Mouse (Mus musculus): ENCODE measurements around the gene Rbpj. TPM values are rescaled to one million over a fixed set of nuclear protein-coding genes. Genes with fewer than 3 reads are reported as not detected.

Rbpj gene
- polyA plus RNA-seq, 1 experiment from 2014 or later: 46.9 TPM

DNA sequence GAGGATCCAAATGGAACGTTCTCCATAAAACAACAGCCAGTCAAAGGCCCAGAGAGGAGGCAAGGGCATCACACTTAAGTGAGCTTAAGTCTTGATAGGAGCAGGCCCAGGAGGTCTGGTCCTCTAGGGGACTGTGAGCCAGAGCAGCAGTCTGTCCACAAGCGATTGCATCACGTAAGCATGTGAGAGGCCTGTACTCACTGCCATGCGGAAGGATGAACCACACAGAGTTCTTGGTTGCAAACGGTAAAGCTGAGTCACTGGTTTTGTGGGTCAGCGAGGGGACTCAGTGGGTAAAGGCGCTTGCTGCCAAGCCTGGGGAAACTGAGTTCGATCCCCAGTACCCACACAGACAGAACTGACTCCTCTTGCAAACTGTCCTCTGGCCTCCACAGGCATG is 14.1 kb upstream of the Rbpj start:
- no peak overlapping the region for H3K27ac ChIP-seq
- H3K4me1 ChIP-seq (replicated peaks): no peaks in the 10 kb centered on the region
- 93% methylated on average over 8 of the region's 8 CpGs for WGBS
- H3K4me2 ChIP-seq (replicated peaks): no peak overlapping the region
- no peak overlapping the region for H3K9ac ChIP-seq (replicated peaks)
- H3K36me3 ChIP-seq: no peaks in the 10 kb centered on the region
- H3K4me3 ChIP-seq (replicated peaks): no peak overlapping the region
- ATAC-seq: no peak
- no peaks in the 10 kb centered on the region for H3K9me3 ChIP-seq
- no peaks in the 10 kb centered on the region for H3K27me3 ChIP-seq

DNA sequence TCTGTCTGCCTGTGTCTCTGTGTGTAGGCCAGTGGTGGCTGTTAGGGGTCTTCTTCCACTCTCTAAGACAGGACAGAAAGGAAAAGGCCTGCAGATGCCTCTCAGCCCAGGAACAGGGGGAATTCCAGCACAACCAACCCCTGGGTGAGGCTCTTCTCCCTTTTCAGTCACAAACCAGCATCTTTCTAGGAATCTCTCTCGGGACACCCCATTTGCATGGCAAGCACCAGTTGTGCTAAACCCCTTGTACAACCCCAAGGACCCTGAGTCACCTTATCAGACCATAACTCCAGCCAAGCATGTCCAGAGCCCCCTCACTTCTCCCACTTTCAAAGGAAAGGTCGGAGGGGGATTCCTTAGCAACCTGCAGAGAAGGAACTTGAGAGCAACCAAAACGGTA is 13.0 kb upstream of the Rbpj start:
- H3K27ac ChIP-seq: no peak overlapping the region
- H3K9ac ChIP-seq (replicated peaks): no peak overlapping the region
- no peak for ATAC-seq
- H3K4me3 ChIP-seq (replicated peaks): no peak overlapping the region
- H3K9me3 ChIP-seq: no peaks in the 10 kb centered on the region
- no peaks in the 10 kb centered on the region for H3K27me3 ChIP-seq
- 86% methylated on average over 3 of the region's 3 CpGs for WGBS
- H3K4me1 ChIP-seq (replicated peaks): no peaks in the 10 kb centered on the region
- H3K36me3 ChIP-seq: no peaks in the 10 kb centered on the region
- no peak overlapping the region for H3K4me2 ChIP-seq (replicated peaks)

DNA sequence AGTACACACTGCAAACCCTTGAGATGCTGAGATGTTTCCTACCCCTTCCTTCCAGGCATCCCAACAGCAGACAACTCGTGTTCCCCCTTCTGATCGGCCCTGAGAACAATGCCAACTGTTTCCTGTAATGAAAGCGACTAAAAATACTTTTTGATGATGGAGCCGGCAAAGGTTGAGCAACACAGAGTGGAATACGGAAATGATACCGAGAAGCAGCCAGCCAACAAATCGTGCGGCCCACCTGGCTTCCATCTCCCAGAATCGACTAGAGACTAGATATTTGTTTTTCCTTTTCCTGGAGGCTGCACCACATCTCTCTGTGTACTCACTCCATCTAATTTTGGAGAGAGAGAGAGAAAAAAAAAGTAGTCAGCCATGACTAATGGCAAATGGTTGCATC is 11.2 kb upstream of the Rbpj start:
- no peaks in the 10 kb centered on the region for H3K36me3 ChIP-seq
- H3K27ac ChIP-seq: no peak overlapping the region
- no peak for ATAC-seq
- WGBS: 93% methylated on average over 9 of the region's 9 CpGs
- no peaks in the 10 kb centered on the region for H3K9me3 ChIP-seq
- no peak overlapping the region for H3K4me3 ChIP-seq (replicated peaks)
- H3K27me3 ChIP-seq: no peaks in the 10 kb centered on the region
- no peak overlapping the region for H3K9ac ChIP-seq (replicated peaks)
- H3K4me1 ChIP-seq (replicated peaks): no peaks in the 10 kb centered on the region
- H3K4me2 ChIP-seq (replicated peaks): no peak overlapping the region

DNA sequence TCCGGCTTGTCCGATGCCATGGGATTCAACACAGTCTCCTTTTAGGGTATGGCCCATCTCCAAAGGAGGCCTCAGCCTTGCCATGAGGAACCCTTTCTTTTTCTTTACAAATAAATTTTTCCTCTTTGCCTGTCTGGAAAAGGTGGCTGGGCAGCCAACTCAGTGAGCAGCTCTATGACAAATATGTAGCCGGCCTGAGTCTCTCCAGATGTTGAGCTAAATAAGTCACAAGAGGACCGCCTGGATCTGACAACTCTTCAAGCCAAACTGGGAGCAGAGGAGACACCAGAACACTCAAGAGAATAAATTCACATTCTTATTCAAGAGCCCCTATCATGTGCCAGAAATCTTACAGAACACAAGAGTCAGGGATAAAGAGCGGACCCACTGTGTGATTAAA is 10.5 kb upstream of the Rbpj start:
- Histone ChIP-seq H3K4me3 (replicated peaks) (no peak overlapping the region), H3K27me3 (no peaks in the 10 kb centered on the region), H3K4me1 (replicated peaks) (no peaks in the 10 kb centered on the region), H3K9me3 (no peaks in the 10 kb centered on the region), H3K27ac (no peak overlapping the region), H3K4me2 (replicated peaks) (no peak overlapping the region), H3K9ac (replicated peaks) (no peak overlapping the region), H3K36me3 (no peaks in the 10 kb centered on the region)
- WGBS: 97% methylated on average over 5 of the region's 5 CpGs
- no peak for ATAC-seq

DNA sequence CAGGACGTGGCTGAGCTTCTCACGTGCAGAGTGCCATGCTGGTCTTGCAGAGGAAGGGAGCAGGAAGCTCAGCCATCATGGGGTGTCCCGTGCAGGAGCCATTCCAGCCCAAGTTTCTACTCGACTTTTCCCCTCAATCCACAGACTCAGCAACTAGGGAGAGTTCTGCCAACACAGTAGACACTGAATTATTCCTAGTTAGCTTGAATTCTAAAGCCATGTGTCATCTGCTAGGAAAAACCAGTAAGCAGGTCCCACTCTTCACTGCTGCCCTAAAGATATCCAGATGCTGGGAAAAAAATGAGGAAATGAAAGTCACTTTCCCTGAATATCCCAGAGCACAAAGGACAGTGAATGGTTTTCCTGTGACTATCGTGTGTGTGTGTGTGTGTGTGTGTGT is 5.8 kb upstream of the Rbpj start:
- Histone ChIP-seq H3K27ac (no peak overlapping the region), H3K9ac (replicated peaks) (no peak overlapping the region), H3K9me3 (no peaks in the 10 kb centered on the region), H3K4me1 (replicated peaks) (no peaks in the 10 kb centered on the region), H3K4me3 (replicated peaks) (no peak overlapping the region), H3K27me3 (no peaks in the 10 kb centered on the region), H3K36me3 (no peaks in the 10 kb centered on the region), H3K4me2 (replicated peaks) (no peak overlapping the region)
- 79% methylated on average over 5 of the region's 5 CpGs for WGBS
- no peak for ATAC-seq

DNA sequence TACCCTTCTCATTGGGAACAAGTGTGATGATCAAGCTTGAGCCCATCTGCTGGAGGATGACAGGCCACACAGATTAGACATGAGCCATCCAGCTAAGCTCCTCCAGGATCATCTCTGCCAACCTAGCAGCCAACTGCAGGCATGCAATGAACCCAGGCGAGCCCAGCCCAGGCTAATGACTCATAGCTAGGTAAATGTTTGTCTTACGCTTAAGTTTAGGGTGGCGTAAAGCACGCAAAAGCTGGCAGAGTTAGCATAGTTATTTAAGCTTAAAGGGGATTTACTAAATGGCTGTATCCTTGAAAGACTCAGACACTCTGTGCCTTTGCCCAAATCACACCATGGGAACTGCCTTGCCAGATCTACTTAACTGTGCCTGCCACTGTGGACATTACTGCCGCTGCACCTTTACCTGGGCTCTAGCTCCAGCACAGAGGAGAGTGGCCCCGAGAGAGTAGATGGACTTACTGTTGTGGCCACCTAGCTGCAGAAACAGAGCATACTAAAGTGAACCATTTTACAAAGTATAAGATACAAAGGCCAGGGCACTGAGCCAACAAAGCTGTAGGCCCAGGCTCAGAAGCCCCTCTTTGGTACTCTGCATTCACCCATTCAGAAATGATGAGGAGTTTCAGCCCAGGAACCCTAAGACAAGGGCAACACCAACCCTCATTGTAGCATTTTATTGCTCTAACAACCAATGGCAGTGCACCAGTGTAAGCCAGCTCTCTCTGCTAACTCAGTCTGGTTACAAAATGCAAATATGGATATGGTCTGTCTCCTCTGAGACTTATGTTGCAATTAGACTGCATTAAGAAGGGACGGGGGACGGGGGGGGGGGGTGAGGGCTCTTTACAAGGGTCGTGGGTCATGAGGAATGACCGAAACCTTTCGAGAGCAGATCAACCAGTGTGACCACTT is 2.6 kb upstream of the Rbpj start:
- H3K27me3 ChIP-seq: no peaks in the 10 kb centered on the region
- no peak overlapping the region for H3K4me3 ChIP-seq (replicated peaks)
- no peak for ATAC-seq
- no peaks in the 10 kb centered on the region for H3K36me3 ChIP-seq
- no peaks in the 10 kb centered on the region for H3K9me3 ChIP-seq
- no peak overlapping the region for H3K9ac ChIP-seq (replicated peaks)
- no peak overlapping the region for H3K4me2 ChIP-seq (replicated peaks)
- no peak overlapping the region for H3K27ac ChIP-seq
- no peaks in the 10 kb centered on the region for H3K4me1 ChIP-seq (replicated peaks)
- 79% methylated on average over 11 of the region's 11 CpGs for WGBS

DNA sequence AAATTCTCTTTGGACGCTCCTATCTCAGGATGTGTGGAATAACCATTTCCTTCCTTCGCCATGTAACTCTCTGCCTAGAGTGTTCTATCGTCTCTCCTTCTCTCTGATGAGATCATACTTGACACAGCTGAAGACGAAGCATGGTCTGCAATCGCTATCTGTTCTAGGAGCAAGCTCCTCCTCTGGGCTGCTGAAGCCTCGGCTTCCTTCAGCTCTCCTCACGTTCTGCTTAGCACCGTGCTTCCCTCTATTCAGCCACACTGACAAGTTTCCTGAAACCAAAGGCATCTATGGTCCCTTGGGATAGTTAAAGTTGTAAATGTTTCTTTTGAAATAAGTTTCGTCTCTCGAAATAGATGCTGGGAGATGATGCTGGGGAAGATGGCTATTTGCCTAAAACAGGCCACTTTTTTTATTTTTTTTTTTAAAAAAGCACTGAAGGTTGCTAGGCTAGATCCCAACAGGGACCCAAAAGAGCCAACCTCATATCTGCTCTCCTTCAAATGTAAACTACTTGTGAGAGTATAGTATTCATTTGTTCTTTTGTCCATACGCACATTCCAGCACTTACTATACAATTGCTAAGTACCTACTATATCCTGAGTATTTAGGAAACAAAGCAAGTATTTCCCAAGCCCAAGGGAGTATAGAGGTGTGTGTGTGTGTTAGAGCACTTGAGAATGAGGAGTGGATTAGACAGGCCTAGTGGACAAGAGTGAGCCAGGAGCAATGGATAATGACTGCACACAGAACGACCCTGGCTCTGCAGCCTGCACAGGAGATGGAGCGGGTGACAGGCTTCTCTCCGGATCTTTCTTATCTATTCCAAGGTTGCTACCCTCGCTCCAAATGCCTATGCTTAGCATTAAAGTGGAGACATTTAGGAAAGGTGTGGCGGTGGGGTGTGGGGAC is 726 bp downstream of the Rbpj start:
- H3K27ac ChIP-seq: no peak overlapping the region

DNA sequence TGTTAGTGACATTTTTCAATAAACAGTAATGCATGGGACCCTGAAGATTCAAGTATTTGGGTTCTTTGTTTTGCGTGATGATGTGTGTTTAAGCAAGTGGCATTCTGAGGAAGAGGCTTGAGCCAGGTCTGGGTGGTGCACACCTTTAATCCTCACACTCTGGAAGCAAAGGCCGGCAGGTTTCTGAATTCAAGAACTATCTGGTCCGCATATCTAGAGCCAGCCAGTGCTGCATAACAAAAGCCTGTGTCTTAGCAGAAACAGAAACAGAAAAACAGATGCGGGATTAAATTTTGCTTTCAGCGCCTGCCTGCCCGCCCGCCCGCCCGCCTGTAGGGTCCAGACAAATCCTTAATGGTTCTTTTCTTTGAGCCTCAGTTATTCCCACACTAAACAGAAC is 1.6 kb downstream of the Rbpj start:
- WGBS: 43% methylated on average over 9 of the region's 9 CpGs
- Histone ChIP-seq H3K4me1 (replicated peaks) (0 out of 2 replicates have a peak, but pooled peaks cover 2% of the 10 kb centered on the region), H3K4me2 (replicated peaks) (no peak overlapping the region), H3K9me3 (no peaks in the 10 kb centered on the region), H3K9ac (replicated peaks) (no peak overlapping the region), H3K27me3 (0 out of 2 replicates have a peak, but pooled peaks cover 8% of the 10 kb centered on the region), H3K4me3 (replicated peaks) (no peak overlapping the region), H3K36me3 (no peaks in the 10 kb centered on the region), H3K27ac (no peak overlapping the region)
- no peak for ATAC-seq

More for the DNA sequence above, 726 bp downstream of the Rbpj start:
- H3K36me3 ChIP-seq: no peaks in the 10 kb centered on the region
- H3K27me3 ChIP-seq: 0 out of 2 replicates have a peak, but pooled peaks cover 8% of the 10 kb centered on the region
- H3K9ac ChIP-seq (replicated peaks): no peak overlapping the region
- no peak overlapping the region for H3K4me3 ChIP-seq (replicated peaks)
- no peaks in the 10 kb centered on the region for H3K9me3 ChIP-seq
- 81% methylated on average over 16 of the region's 16 CpGs for WGBS
- 0 out of 2 replicates have a peak, but pooled peaks cover 2% of the 10 kb centered on the region for H3K4me1 ChIP-seq (replicated peaks)
- no peak overlapping the region for H3K4me2 ChIP-seq (replicated peaks)
- no peak for ATAC-seq

DNA sequence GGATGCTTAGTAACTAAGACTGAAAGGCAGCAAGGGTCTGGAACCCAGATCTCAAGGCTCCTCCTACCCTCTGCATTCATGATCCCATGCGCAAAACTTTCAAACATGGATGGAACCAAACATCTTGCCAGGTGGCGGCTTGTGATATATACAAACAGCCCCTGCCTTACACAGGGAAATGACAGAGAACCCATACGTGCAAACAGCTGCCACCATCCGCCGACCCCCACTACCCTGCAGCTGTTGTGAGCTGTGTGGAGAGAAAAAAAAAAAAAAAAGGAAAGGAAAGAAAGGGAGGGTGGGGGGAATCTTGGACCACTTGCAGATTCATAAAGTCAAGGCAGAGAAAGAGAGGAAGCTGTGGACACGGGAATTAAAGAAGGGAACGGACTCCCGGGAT is 2.4 kb downstream of the Rbpj start:
- Histone ChIP-seq H3K9ac (replicated peaks) (no peak overlapping the region), H3K4me2 (replicated peaks) (peak overlapping the region; percentile 6; the same call in 1 of the 2 replicates), H3K9me3 (no peaks in the 10 kb centered on the region), H3K4me3 (replicated peaks) (no peak overlapping the region), H3K36me3 (no peaks in the 10 kb centered on the region), H3K4me1 (replicated peaks) (0 out of 2 replicates have a peak, but pooled peaks cover 2% of the 10 kb centered on the region), H3K27ac (no peak overlapping the region), H3K27me3 (0 out of 2 replicates have a peak, but pooled peaks cover 8% of the 10 kb centered on the region)
- ATAC-seq: no peak
- WGBS: 62% methylated on average over 8 of the region's 8 CpGs

DNA sequence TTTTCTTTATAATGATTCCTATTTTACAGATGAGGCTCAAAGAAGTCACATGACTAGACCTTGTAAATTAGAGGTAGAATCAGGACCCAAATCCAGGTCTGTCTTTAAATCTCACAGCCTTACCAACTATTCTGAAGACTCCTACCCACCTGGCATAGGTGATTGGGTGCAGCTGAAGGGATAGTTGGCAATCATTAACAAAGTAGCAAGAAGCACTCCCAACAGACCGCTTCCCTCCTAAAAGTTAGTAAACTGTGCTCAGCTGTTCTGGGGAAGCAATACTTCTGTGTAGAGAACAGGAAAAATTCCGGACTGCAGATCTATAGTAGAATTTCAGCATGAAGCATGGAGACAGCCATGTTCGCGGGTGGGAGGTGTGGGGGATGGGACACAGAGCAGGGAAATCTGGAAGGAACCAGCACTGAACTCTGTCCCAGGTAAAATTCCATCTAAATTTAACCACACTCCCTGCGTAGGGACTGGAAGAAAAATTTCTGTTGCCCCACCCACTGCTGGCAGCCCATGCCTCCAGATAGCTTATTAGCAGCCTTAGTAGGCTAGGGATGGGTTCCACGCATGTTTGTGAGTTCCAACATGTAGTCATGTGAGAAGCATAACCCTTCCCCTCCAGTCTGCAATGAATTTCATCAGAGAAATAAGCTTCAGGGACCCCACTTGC is 3.3 kb downstream of the Rbpj start:
- 0 out of 2 replicates have a peak, but pooled peaks cover 2% of the 10 kb centered on the region for H3K4me1 ChIP-seq (replicated peaks)
- H3K4me3 ChIP-seq (replicated peaks): no peak overlapping the region
- no peak overlapping the region for H3K27ac ChIP-seq
- no peak overlapping the region for H3K9ac ChIP-seq (replicated peaks)
- H3K9me3 ChIP-seq: no peaks in the 10 kb centered on the region
- WGBS: 85% methylated on average over 6 of the region's 6 CpGs
- no peaks in the 10 kb centered on the region for H3K36me3 ChIP-seq
- ATAC-seq: no peak
- H3K27me3 ChIP-seq: 0 out of 2 replicates have a peak, but pooled peaks cover 8% of the 10 kb centered on the region
- no peak overlapping the region for H3K4me2 ChIP-seq (replicated peaks)

DNA sequence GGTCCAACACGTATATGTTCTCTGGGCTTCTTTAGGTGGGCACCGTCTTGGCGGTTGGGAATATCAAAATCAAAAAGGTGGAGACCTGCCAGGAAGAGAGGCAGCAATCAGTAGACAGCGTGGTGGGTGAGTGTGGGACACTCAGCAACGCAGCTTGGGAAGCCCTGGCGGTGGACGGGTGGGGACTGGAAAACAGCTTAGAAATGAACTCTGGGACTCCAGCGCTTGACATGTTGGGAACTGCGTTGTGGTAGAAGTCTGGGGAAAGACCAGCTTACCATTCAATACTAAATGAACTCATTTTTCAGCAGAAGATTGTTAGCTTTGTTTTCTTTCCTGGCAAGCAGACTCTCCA is 3.8 kb downstream of the Rbpj start:
- H3K36me3 ChIP-seq: no peaks in the 10 kb centered on the region
- 64% methylated on average over 9 of the region's 9 CpGs for whole genome bisulfite sequencing
- no peak overlapping the region for H3K9ac ChIP-seq (replicated peaks)
- no peak for ATAC-seq
- H3K9me3 ChIP-seq: no peaks in the 10 kb centered on the region
- H3K27me3 ChIP-seq: 0 out of 2 replicates have a peak, but pooled peaks cover 8% of the 10 kb centered on the region
- H3K4me2 ChIP-seq (replicated peaks): no peak overlapping the region
- H3K4me3 ChIP-seq (replicated peaks): no peak overlapping the region
- no peak overlapping the region for H3K27ac ChIP-seq
- 0 out of 2 replicates have a peak, but pooled peaks cover 2% of the 10 kb centered on the region for H3K4me1 ChIP-seq (replicated peaks)
